Mouse (Mus musculus) spleen, postnatal 4 days (tissue): Measurements from ENCODE around the gene Setd2.
A peak's percentile ranks its signal among the peaks of the same experiment; 100 is the strongest.

Experiments used
- DNase-seq, 2 experiments: peaks; one replicate each; pipeline ENCODE4 v3.0.0; 2022; ENCODE audit warnings: low spot score in 2 of 2

The Setd2 gene

DNA sequence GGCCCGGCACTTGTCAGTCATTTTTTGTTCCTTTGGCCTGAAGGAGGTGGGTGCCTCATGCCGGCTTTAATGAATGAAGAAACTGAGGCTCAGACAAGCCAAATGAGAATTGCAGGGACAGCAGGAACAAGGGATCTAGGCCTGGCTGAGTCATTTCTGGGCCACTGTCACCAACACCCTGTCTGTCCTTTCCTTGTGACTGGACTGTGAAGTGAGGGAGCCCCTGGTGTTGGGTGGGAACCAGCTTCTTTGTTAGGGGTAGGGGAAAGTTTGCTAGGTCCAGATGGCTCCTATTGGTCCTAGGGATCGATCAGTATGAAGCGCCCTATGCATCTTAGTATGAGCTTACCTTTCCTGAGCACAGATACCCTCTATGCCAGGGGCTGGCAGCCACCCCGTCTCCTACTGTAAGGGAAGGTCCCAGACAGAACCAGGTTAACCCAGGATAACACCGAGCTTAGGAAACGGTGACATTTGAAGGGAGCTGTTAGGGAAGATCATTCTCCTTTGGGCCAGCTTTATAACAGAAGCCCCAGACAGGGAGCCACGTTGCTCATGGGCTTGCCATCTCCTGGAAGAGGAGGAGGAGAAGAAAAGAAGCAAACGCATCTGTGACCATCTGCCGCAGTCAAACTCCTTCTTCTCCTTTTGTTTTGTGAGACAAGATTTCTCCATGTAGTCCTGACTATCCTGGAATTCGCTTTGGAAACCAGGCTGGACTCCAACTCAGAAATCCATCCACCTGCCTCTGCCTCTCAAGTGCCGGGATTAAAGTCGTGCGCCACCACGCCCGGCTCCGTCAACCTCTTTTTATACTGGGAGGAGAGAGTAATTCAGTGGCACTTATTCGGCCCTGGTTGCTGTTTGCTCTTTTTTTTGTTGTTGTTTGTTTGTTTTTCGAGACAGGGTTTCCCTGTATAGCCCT, 122.6 kb downstream of the Setd2 start:
- DNase-seq = no peak

DNA sequence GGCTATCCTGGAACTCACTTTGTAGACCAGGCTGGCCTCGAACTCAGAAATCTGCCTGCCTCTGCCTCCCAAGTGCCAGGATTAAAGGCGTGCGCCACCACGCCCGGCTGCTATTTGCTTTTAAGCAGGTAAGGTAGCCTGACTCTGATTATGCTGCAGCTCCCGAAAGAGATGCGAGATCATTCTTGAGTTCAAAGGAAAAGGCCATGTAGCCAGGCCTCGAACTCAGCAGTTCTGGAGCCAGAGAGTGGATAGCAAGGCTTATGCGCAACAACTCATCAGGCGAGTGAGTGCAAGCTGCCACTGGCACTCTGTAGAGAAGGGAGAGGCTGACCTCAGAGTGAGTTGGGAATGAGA, 123.2 kb downstream of the Setd2 start:
- no peak for DNase-seq

DNA sequence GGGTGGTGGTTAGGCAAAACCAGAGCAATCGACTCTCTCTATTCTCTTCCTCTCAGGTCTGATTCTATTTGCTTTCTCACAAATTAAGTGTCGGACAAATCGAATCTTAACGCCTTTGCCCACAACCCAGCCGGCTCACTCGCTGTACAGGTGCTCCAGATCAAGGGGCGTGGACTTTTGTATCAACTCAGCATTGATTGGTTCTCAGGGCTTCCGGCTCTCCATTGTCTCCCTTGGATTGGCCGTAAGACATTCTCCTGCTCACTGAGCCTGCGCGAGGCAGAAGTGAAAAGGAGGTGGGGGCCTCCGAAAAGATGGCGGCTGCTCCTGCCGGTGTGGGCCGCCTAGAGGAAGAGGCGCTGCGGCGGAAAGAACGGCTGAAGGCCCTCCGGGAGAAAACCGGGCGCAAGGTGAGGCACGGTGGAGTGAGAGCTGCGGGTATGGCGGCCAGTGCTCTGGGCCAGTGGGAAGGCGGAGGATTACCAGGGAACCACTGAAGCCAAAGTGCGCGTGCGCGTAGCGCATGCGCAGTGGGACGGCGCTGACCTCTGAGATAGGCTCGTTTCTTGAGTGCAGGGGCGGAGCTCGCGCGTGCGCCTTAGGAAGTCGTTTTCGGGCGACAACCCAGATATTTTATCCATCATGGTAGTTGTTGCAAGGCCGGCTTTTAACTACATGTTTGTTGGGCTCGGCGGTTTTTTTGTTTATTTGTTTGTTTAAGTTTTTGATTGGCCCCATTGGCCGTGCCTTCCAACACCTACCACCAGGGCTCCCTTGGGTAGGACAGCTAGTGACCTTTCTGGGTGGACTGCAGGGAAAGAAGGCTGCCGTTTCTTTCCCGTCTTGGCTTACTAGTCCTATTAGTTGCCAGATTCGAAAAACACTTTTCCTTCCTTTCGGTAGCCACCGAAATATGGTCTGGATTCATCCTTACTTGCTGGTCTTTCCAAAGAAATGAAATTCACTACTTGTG, 124.1 kb downstream of the Setd2 start, which contains the start of gene Ccdc12:
Ccdc12 (plus strand) TSS at position 255 of the 973 bp plus-strand sequence.
- DNase-seq = peak; percentile 94 to 98

- DNase-seq = peak in 1 of 2 experiments; percentile 54
Measured at GRCm38 (mm10) chr9:110657474-110658078, 125.2 kb downstream of the Setd2 start.

GRCm38 (mm10) chr9:110659521-110659920, 127.1 kb downstream of the Setd2 start:
- DNase-seq = no peak

DNA sequence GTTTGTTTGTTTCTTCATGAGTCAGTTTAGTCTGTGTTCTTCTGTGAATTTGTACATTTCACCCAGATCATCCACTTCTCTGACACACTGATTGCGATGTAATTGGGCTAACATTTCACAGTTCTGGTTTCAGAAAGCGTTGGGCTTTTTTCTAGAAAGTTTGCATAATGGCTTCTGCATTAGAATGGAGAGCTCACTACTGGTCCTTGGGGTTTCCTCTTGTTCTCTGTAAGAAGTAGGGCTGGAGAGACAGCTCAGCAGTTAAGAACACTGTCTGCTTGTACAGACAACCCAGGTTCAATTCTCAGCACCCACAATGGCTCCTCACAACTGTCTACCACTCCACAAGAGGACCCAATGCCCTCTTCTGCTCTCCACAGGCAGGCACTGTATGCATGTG, 127.8 kb downstream of the Setd2 start:
- DNase-seq = no peak

DNA sequence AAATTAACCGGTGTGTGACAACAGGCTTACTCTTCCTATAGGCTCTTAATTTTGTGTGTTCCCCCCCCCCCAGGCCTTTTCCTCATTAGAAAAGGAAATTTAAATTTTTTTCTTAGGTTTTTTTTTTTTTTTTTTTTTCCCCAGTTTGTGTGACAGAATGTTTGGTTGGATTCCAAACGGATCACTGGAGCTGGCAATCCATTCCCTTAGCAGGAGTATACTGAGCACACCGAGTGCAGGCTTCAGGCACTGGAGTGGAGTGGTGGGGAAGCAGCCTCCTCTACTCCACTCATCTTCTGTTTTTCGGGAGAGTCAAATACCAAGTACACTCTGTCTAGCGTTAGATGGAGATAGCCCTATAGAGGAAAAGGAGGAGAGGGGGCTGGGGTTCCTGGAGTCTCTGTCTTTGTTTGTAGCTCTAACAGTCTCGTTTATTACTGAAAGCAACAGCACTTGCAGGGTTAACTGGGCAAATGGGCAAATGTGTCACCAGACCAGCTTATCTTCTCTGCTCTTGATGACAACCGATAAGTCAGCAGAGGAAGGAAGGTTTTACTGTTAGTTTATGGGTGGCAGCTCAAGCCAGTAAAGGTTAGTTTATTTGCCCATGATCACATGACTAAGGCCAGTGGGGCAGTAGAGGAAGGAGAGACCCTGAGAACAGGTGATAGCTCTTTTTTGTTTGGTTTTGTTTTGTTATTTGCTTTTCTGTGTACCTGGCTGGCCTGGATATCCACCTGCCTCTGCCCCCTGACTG, 128.6 kb downstream of the Setd2 start:
- DNase-seq = no peak

- DNase-seq = no peak
Measured at GRCm38 (mm10) chr9:110662844-110663243, 130.4 kb downstream of the Setd2 start.

DNA sequence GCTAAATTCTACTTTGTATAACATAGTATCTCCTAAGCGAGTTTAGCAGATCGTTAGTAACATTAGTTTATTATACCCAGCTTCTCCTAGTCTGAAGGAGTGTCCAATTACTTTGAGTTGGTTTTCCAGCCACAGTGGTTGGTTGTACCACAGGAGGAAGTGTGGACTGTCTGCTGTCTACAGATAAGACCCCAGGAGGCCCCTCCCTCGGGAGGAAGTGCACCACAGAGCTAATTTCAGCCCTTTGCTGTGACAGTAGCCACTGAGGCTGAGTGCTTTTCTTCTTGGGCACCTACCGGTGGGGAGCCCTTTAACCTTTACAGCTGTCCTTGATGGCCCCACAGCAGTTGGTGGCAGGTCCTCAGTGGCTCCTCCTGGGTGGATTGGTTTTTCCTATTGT, 133.5 kb downstream of the Setd2 start:
- peak; percentile 77 to 79 for DNase-seq

DNA sequence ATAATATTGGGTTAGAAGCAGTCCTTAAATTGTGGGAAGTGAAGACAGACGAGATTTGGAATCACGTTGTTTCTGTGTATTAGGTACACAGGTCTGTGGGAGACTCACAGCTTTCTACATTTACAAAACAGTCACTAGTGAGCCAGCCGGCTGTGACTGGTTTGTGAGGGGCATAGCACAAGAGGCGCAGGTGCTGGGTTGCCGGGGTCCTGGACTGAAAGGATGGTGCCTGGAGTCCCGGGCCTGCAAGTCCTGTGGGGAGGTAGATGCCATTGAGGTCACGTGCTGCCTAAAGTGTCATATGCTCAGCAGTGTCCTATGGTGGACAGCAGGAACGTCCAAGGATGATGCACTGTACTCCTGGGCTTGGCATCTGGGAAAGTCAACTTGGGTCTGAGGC, 134.0 kb downstream of the Setd2 start:
- no peak for DNase-seq

DNA sequence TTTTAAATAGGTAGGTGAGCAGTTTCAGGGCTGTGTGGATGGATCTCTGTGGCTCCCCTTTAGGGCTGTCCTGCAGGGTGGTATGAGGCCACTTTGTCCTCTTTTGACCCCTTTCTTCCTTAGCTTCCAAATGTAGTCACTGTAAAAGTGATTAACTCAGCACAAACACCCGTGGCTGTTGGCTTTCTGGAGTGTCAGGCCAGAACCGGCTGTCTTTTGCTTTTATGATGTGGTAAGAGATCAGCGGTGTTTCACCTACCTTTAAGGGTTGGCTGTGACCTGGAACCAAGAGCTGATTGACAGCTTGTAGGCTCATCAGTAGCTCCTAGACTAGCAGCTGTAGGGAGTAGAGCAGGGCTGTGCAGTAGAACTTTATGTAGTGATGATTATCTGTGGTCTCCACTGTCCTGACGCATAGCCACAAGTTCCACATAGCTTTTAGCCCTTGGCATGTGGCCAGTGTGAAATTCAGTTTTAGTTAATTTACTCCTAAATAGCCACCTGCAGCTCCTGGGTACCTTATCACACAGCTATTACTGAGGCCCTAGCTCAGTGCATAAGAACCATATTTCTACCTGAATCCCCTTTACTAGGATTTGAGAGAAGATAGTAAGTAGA, 134.9 kb downstream of the Setd2 start:
- no peak for DNase-seq
